Mouse (Mus musculus) kidney, adult 2 months (tissue): ENCODE measurements around the gene Mb21d2. TPM values are rescaled to one million over a fixed set of nuclear protein-coding genes. Genes with fewer than 3 reads are reported as not detected.

Experiments
- DNase-seq: peaks from one replicate; pipeline ENCODE4 v3.0.0; 2021
- H3K27ac ChIP-seq: fragments of 200-500 bp; 2 replicates; pipeline ENCODE4 v1.5.1; 2012; ENCODE audit warnings: low read depth, low read length, control low read depth, inconsistent platforms; ENCODE audit not compliant: insufficient read depth
- H3K27me3 ChIP-seq: fragments of 200-500 bp; replicated peaks from 2 replicates; pipeline ENCODE4 v1.6.1; 2012; ENCODE audit warnings: mild to moderate bottlenecking, moderate library complexity, low read length, inconsistent platforms; ENCODE audit not compliant: control insufficient read depth, insufficient read depth
- H3K36me3 ChIP-seq: fragments of 200-500 bp; 2 replicates; pipeline ENCODE4 v1.6.1; 2012; ENCODE audit warnings: mild to moderate bottlenecking, moderate library complexity, low read length, inconsistent platforms; ENCODE audit not compliant: control insufficient read depth, insufficient read depth
- H3K4me1 ChIP-seq: fragments of 200-500 bp; 2 replicates; pipeline ENCODE4 v1.6.1; 2011; ENCODE audit warnings: low read length; ENCODE audit not compliant: control insufficient read depth, insufficient read depth
- H3K4me3 ChIP-seq: fragments of 200-500 bp; 2 replicates; pipeline ENCODE4 v1.5.1; 2011; ENCODE audit warnings: mild to moderate bottlenecking, low read depth, low read length, control low read depth; ENCODE audit not compliant: insufficient read depth
- CTCF ChIP-seq: fragments of 200-500 bp; conservative IDR thresholded peaks from 2 replicates; pipeline ENCODE4 v1.5.1; 2011; ENCODE audit warnings: low read depth, mild to moderate bottlenecking, control low read depth, low read length, moderate library complexity, mixed read lengths; ENCODE audit not compliant: insufficient read depth, insufficient read length
- POLR2A ChIP-seq: fragments of 200-500 bp; IDR thresholded peaks from one replicate; pipeline ENCODE4 v1.6.1; 2011; ENCODE audit warnings: low read depth, low read length, control low read depth
- WGBS: fragments of 180-500 bp; shearing (Covaris S2); methylation state at CpG from one replicate; pipeline ENCODE4 v1.1.7; 2018; 5-methylcytosine and 5-hydroxymethylcytosine counted together
- polyA plus RNA-seq: library from polyadenylated mRNA; depleted of rRNA; stranded (reverse); fragments of >200 nt; gene quantifications from 2 replicates; pipeline ENCODE4 v1.2.3, GENCODE M21; 2012

Gene Mb21d2
- polyA plus RNA-seq, 1 experiment = 14.7 TPM

DNA sequence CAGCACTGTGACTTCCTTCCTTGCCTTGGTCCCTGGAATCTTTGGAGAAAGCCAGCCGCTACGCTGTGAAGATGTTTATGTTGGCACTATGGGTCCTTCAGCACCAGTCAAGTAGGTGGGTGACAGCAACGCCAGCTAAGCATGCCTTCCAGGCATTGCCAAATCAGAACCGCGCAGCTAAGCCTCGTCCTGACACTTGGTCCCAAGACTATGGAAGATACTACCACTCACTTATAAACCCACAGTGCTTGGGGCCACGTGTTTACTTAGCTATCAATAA is 70.5 kb downstream of the Mb21d2 start:
- peaks cover 20% of the 10 kb centered on the region for H3K4me1 ChIP-seq
- no peak for DNase-seq
- no peak overlapping the region for H3K4me3 ChIP-seq
- 70% methylated on average over 7 of the region's 7 CpGs for WGBS
- no peaks in the 10 kb centered on the region for H3K27me3 ChIP-seq
- TF ChIP-seq POLR2A (no peak), CTCF (no peak)
- H3K27ac ChIP-seq = no peak overlapping the region
- no peaks in the 10 kb centered on the region; the same call in 1 of the 2 replicates for H3K36me3 ChIP-seq

GRCm38 (mm10) chr16:28858210-28859008 is 71.1 kb downstream of the Mb21d2 start:
- TF ChIP-seq CTCF = no peak
- TF ChIP-seq POLR2A = no peak
- peak; percentile 37 for DNase-seq
- no peaks in the 10 kb centered on the region for H3K27me3 ChIP-seq
- H3K36me3 ChIP-seq = peaks cover 1% of the 10 kb centered on the region; the same call in 1 of the 2 replicates
- 48% methylated on average over 18 of the region's 18 CpGs for WGBS
- no peak overlapping the region for H3K4me3 ChIP-seq
- no peak overlapping the region for H3K27ac ChIP-seq
- H3K4me1 ChIP-seq = peaks cover 20% of the 10 kb centered on the region

- WGBS = 22% methylated on average over 11 of the region's 11 CpGs
- peaks cover 1% of the 10 kb centered on the region; the same call in 1 of the 2 replicates for H3K36me3 ChIP-seq
- no peak overlapping the region; the same call in 1 of the 2 replicates for H3K4me3 ChIP-seq
- no peak overlapping the region for H3K27ac ChIP-seq
- TF ChIP-seq POLR2A (no peak), CTCF (no peak)
- no peaks in the 10 kb centered on the region; the same call in 1 of the 2 replicates for H3K4me1 ChIP-seq
- peak; percentile 49 for DNase-seq
- H3K27me3 ChIP-seq = no peaks in the 10 kb centered on the region
Observed at GRCm38 (mm10) chr16:28851409-28851821, 78.1 kb downstream of the Mb21d2 start.

DNA sequence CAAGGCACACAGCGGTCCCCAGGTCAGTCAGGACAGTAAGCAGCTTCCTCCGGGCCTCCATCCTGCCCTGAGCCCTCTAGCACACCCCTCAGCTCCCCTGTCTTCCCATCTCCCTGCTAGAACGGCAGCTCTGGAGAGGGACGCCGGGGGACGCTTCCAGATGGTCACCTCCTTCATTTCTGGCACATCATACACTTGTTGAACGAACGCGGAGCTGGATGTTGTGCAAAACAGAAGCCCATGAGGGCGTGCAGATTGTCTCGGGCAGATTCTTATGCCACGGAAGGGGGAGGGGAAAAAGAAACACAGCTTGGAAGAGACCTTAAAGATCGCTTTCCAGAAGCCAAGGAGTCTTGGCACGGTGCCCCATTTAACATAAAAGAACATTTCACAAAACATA is 78.6 kb downstream of the Mb21d2 start:
- no peak overlapping the region for H3K4me3 ChIP-seq

DNA sequence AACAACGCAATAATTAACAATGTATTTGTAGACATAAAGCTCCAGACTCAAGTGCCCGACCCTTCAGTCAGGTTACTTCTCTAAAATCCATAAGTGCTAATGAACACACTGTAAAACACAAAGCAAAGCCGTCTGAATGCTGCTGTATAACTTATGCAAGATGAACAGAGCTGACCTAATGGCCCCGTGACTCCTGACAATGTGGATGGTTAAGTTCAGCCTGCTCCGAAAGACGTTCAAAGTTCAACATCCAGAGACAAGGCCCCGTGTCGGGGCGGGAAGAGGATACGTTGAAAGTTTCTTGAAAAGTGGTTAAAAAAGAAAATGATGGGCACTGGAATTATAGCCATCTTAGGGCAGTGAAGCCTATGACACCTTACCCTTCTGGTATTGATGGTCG is 83.3 kb downstream of the Mb21d2 start:
- TF ChIP-seq CTCF = no peak
- no peak for TF ChIP-seq POLR2A
- H3K36me3 ChIP-seq = no peaks in the 10 kb centered on the region
- H3K4me1 ChIP-seq = peaks cover 3% of the 10 kb centered on the region
- 68% methylated on average over 11 of the region's 11 CpGs for WGBS
- H3K27ac ChIP-seq = no peak overlapping the region
- DNase-seq = peak; percentile 80
- H3K4me3 ChIP-seq = no peak overlapping the region
- no peaks in the 10 kb centered on the region for H3K27me3 ChIP-seq

More for the DNA sequence above, 78.6 kb downstream of the Mb21d2 start:
- WGBS = 28% methylated on average over 14 of the region's 14 CpGs
- Histone ChIP-seq H3K4me1 (no peaks in the 10 kb centered on the region; the same call in 1 of the 2 replicates), H3K36me3 (peaks cover 1% of the 10 kb centered on the region; the same call in 1 of the 2 replicates), H3K27me3 (no peaks in the 10 kb centered on the region), H3K27ac (no peak overlapping the region)
- no peak for DNase-seq
- TF ChIP-seq POLR2A = no peak
- TF ChIP-seq CTCF = no peak

- H3K4me1 ChIP-seq = peaks cover 8% of the 10 kb centered on the region
- no peak overlapping the region for H3K27ac ChIP-seq
- H3K36me3 ChIP-seq = no peaks in the 10 kb centered on the region
- H3K27me3 ChIP-seq = no peaks in the 10 kb centered on the region
- H3K4me3 ChIP-seq = no peak overlapping the region
- 73% methylated on average over 3 of the region's 3 CpGs for WGBS
- TF ChIP-seq POLR2A = no peak
- no peak for TF ChIP-seq CTCF
- DNase-seq = no peak
Observed at GRCm38 (mm10) chr16:28845336-28845735, 84.1 kb downstream of the Mb21d2 start.

GRCm38 (mm10) chr16:28841102-28841501 is 88.4 kb downstream of the Mb21d2 start:
- DNase-seq = peak; percentile 34
- Histone ChIP-seq H3K4me3 (no peak overlapping the region), H3K36me3 (no peaks in the 10 kb centered on the region), H3K27me3 (no peaks in the 10 kb centered on the region), H3K4me1 (peaks cover 10% of the 10 kb centered on the region), H3K27ac (no peak overlapping the region)
- WGBS = 31% methylated on average over 11 of the region's 11 CpGs
- TF ChIP-seq CTCF = 0 out of 2 replicates have a peak, but pooled peaks have one; percentile 32
- no peak for TF ChIP-seq POLR2A
